Mouse (Mus musculus) ZHBTc4 (cell line): ENCODE data around the gene Scamp1.

Experiments used
- DNase-seq: peaks from one replicate; pipeline ENCODE4 v3.0.0-alpha.2; 2011; ENCODE audit warnings: low read depth, low spot score

Gene Scamp1

DNA sequence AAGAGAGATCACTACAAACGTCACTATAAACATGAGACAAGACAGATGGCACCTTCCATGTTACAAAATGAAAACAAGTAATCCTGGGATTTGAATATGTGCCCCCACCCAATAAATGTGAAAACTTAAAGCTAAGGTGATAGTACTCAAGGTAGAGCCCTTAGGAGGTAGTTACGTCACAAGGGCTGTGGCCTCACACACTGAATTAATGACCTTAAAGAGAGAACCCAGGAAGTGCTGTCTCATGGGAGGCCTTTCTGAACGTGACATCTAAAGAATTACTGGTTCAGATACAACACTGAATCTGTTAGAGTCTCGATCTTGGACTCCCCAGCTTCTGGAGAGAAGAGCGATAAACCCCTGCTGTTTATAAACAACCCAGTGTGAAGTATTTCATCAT lies 6.2 kb downstream of the Scamp1 start:
- no peak for DNase-seq

GRCm38 (mm10) chr13:94271284-94271683 lies 14.4 kb downstream of the Scamp1 start:
- no peak for DNase-seq

DNA sequence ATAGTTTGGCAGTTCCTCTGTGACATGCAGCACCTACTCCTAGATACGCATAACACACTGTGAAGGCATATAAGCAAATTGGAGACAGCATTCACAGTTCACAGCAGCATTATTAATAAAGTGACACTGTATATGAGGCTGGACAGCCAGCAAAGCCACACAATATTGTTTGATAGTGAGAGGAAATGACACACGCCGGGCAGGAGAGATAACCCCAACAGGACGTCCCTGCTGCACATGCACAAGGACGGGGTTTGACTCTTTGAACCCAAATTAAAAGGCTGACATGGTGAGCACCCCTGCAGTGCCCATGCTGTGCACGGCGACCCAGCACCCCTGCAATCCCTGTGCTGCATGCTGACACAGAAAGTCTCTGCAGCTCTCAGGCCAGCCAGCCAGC lies 17.5 kb downstream of the Scamp1 start:
- no peak for DNase-seq

DNA sequence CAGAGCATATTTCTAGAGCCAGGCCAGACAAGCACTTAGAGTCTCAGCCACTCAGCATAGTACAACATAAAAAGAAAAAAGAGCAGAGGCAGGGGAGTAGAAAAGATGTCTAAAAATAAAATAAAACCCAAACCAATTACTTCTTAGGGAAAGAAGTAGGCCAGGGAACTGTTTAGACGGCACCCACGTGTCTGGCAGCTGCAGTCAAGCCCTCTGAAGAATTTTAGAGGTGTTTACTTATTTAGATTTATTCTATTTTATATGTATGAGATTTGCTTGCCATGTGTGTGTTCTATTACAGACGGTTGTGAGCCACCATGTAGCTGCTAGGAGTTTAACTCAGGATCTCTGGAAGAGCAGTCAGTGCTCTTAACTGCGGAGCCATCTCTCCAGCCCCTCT lies 18.5 kb downstream of the Scamp1 start:
- no peak for DNase-seq

- peak; percentile 20 for DNase-seq
Observed at GRCm38 (mm10) chr13:94266530-94266929, 19.1 kb downstream of the Scamp1 start.

DNA sequence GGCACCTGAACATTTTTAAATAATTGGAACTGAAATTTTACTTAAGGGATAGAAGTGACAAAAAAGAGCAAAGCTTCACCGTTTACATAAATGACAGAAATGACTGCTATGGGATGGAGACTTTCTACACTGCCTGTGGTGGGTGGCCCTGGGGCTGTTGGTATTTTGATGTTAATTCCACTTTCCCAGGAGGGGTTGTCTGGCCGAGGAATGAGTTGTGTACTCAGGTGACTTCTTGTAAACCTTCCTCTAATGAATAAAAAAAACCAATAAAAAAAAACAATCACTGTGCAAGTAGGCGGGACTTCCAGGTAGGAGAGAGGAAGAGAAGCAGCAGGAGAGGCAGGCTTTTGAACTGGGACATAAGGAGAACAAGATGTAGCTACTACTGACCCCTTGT lies 20.4 kb downstream of the Scamp1 start:
- peak; percentile 58 for DNase-seq

DNA sequence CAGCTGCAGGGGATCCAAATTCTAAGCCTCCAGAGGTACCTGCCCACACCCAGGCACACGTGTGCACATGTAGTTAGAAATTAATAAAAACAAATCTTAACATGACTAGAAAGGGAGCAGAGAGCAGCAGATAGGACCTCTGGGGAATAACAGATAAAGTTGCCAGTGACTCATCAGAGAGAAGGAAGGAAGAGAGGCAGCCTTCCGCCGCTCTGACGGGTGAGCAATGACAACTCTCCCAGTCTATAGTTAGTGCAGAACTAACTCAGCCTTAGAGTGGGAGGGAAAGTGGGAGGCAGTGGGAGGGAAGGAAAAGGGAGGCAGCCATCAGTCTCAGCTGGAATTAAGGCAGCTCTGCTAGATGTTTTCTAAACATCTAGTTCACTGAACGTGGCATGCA lies 21.7 kb downstream of the Scamp1 start:
- DNase-seq = no peak

DNA sequence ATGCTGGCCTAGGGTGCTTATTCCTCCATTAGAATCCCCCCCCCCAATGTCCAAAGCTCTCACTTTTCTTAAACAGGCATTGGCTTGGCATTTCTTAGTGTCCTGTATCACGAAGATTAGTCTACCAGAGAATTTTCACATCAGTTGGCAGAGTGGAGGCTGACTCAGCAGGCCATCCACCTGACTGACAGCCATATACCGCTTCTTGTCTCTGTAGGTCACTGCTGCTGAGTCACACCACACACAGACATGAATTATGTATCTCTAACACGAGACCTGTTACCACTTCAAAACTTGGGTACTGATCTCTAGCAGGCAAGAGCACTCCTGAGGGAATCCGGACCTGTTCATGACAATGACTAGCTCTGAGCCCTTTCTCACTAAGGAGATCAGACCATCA lies 23.1 kb downstream of the Scamp1 start:
- DNase-seq = no peak

- no peak for DNase-seq
Observed at GRCm38 (mm10) chr13:94261624-94262023, 24.0 kb downstream of the Scamp1 start.

DNA sequence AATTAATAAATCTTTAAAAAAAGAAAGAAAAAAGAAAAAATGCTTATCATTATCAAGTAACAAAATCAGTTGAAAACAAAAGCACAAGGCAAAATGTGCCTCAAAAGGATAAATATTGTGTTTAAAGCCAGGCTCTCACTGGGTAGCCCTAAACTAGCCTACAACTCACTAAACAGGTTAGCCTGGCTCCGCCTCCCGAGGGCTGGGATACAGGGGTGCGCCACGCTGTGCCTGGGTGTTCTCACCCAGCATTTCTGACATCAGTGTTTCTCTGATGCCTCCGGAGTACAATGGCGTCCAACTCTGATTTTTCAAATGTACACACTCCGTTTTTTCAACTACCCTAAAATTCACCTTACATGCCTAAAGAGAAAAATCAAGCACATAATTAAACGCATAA lies 24.7 kb downstream of the Scamp1 start:
- DNase-seq = no peak

DNA sequence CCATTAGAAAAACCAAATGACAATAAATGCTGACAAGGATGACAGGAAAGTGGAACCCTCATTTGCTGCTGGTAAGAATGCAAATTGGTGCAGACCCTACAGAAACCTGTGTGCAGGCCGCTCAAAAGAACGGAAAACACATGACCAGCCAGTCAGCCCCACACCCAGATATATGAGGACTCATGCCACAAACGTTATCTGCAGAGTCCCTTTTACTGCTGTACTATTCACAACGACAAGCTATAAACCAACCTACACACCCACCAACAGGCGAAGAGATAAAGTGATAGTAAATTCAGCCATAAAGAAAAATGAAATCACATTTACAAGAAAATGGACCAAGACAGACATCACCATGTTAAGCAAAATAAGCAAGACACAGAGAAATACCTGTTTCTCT lies 26.4 kb downstream of the Scamp1 start:
- DNase-seq = no peak

- DNase-seq = no peak
Observed at GRCm38 (mm10) chr13:94258530-94258929, 27.1 kb downstream of the Scamp1 start.

GRCm38 (mm10) chr13:94257711-94258110 lies 27.9 kb downstream of the Scamp1 start:
- no peak for DNase-seq

- DNase-seq = no peak
Observed at GRCm38 (mm10) chr13:94255176-94255575, 30.5 kb downstream of the Scamp1 start.

DNA sequence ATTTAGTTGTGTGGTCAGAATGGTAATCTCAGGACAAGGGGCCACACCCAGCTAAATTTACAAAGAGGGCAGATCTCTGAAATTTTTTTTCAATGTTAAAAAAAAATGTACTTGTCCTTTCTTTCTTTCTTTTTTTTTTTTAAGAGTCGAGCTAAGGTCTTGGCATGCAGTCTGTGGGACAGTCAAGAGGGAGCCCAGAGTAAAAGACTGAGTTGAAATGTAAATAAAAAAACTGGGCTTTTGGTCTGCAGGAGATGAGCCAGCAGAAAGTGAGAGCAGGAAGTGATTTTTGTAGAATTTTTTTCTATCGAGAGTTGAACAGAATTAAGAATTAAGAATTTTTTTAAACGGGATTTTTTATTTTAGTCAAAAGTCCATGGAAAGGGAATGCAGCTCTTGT lies 31.4 kb downstream of the Scamp1 start:
- DNase-seq = no peak

GRCm38 (mm10) chr13:94253052-94253451 lies 32.6 kb downstream of the Scamp1 start:
- no peak for DNase-seq

DNA sequence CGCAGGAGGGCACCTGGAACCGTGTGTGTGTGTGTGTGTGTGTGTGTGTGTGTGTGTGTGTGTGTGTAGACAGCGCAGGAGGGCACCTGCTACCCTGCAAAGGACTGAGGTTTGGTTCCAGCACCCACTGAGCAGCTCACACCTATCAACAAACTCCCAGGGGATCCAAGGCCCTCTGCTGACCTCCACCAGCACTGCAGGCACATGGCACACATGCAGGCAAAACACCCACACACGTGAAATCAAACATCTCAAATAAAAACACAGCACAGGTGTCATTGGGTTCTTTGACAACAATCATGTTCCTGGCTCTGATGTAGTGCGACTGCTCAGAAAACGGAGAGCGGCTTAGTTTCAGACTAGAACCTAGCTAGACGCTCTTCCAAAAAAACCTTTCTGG lies 34.9 kb downstream of the Scamp1 start:
- peak; percentile 25 for DNase-seq

GRCm38 (mm10) chr13:94250188-94250587 lies 35.5 kb downstream of the Scamp1 start:
- no peak for DNase-seq

DNA sequence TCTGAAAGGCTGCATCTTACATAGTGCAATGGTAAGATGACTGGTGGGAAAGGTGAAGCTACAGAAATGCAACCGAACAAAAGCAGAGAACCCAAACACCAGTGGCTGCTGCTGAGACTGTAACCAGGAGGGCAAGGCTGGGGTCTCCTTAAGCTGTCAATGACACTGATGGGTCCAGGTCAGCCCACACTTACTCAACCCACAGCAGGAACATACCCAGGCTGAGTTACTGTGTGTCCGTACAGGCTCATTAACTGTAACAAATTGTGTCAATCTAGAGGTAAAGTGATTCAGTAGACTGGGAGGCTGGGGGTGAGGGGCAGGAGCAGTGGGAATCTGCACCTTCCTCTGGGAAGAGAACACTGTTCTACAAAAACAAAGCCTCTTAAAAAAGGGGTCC lies 42.8 kb downstream of the Scamp1 start:
- no peak for DNase-seq

DNA sequence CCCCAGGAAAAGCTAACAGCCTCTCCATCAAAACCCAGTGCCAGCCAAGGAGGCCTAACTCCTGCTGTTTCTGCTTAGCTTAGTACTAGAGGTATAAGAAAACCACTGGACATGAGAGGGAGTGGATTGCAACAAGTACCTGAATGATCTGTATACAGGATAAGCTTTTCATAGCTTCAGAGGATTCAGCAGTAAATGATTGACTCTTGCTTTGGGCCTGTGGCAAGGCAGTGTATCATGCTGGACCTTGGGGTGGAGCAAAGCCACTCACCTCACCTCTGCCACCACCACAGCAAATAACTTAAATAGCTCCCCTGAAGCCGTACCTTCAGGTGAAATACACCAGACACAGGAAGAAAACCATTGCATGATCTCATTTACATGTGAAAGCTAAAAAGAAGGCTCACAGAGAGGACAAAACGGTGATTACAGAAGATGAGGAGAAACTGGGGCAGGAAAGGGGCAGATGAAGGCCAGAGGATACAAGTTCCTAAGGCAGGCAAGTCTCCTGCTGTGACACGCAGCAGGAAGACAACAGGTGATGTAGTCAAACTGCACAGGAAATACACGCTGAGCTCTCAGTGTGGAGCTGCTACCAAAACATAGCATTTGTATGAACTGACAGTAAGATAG lies 43.6 kb downstream of the Scamp1 start:
- DNase-seq = peak; percentile 90

DNA sequence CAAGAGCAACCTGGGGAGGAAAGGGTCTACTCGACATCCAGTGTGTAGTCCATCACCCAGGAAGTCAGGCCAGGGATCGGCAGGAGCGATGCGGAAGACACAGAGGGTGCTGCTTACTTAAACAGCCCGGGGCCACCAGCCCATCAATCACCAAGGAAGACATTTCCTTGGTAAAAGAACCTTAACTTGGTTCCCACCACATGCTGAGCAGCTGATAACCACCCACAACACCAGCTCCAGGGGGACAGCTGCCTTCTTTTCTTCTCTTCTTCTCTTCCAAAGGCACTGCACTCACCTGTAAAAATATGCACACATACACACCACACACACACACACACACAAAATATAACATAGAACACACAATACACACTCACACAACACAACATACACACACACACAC lies 44.8 kb downstream of the Scamp1 start:
- DNase-seq = peak; percentile 27

GRCm38 (mm10) chr13:94240111-94240510 lies 45.5 kb downstream of the Scamp1 start:
- DNase-seq = no peak

DNA sequence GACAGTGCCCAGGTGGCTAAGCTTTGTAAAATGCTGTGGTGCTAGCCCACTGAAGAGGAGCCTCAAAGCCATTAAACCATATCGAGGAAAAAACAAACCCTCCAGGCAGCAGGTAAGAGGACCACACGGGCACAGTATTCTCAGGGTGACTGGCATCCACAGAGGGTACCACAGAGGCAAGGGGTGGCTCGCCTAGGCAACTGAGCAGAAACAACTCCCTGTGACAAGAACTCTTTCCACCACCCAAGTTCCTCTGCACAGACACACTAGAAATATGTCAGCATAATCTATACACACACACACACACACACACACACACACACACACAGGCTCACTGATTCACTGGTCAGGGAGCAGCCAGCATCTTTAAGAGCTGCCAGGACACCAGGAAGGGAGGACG lies 46.2 kb downstream of the Scamp1 start:
- no peak for DNase-seq

- DNase-seq = no peak
Observed at GRCm38 (mm10) chr13:94231871-94232270, 53.8 kb downstream of the Scamp1 start.
